Mouse (Mus musculus) kidney, adult 2 months (tissue): ENCODE results near the gene Fam181a.

Experiments used
- CTCF ChIP-seq: fragments of 200-500 bp; conservative IDR thresholded peaks from 2 replicates; pipeline ENCODE4 v1.5.1; 2011; ENCODE audit warnings: low read depth, mild to moderate bottlenecking, control low read depth, low read length, moderate library complexity, mixed read lengths; ENCODE audit not compliant: insufficient read depth, insufficient read length
- POLR2A ChIP-seq: fragments of 200-500 bp; IDR thresholded peaks from one replicate; pipeline ENCODE4 v1.6.1; 2011; ENCODE audit warnings: low read depth, low read length, control low read depth

DNA sequence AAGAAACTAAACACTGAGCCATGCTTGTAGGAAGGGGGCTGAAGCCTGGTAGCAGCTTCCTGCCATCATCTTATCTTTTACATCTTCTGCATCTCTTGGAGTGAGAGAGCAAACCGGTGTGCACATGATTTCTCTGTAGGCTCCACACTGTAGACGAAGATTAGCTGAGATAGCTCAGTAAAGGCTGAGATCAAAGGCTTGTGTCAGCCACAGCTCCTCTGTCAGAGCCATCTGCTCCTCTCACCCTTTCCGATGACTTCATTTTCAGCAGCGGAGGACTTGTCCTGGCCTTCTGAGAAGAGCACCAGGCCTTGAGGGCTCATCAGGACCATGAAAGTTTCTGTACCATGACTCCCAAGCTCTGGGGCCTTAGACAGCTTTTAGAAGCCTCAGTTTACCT is 20.7 kb downstream of the Fam181a start:
- TF ChIP-seq POLR2A (no peak), CTCF (no peak)
